Mouse (Mus musculus): Measurements from ENCODE around the gene Ing4.
"Not testable (repeated sequence)": the region's sequence is repeated elsewhere in the genome, so short reads cannot be mapped to it uniquely, and the experiment has no call there.

Ing4 gene

DNA sequence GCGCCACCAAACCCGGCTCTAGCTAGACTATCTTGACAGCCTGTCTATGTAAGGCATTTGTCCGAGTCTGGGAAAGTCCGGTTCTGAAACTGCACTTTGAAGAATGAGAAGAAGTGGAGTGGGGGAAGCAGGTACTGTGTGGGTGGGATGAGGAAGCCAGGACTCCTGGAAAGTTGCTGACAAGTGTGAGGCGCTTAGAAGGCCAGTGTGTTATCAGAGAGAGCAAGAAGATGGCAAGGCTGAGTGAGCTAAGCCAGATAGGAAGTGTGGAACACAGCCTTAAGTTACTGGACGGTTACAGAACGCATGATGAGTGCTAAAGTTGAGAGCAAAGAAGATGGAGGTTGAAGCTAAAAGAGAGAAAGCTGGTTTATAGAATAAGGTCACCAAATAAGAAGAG, 2.5 kb downstream of the Ing4 start:
- no peak for DNase-seq

DNA sequence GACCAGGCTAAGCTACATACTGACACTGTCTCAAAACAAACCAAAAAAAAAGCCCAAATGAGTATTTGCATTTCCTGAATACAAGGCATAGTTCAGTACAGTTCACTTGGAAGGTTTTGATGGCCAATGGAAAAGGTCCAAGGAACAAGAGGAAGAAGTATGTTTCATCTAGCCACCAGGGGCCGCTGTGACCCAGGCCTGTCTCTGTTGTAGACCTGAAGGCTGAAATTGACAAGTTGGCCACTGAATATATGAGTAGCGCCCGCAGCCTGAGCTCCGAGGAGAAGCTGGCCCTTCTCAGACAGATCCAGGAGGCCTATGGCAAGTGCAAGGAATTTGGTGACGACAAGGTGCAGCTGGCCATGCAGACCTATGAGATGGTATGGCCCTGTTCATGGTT, 7.1 kb downstream of the Ing4 start:
- peak; percentile 76 for DNase-seq

DNA sequence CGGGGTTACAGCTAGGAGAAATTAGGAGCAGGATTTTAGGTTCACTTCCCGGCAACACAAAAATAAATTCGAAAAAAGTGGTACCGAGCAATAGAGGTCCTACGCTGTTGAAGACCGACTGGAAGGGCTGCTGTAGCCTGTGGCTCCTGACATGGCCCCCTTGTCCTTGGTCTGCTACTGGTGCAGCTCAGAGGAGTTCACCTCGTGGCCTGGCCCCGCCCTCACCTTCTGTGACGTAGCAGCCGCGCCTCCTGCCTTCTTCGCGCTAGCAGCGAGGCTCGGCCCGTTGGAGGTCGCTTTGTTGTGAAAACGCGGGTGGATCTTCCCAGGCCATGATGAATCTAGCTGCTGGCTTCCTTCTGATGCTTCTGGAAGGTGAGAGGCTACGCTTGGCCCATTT, 10.1 kb downstream of the Ing4 start, which contains the start of gene Acrbp:
Acrbp (plus strand) TSS at position 12 of the 400 bp plus-strand sequence.
- DNase-seq: peak; percentile 22

DNA sequence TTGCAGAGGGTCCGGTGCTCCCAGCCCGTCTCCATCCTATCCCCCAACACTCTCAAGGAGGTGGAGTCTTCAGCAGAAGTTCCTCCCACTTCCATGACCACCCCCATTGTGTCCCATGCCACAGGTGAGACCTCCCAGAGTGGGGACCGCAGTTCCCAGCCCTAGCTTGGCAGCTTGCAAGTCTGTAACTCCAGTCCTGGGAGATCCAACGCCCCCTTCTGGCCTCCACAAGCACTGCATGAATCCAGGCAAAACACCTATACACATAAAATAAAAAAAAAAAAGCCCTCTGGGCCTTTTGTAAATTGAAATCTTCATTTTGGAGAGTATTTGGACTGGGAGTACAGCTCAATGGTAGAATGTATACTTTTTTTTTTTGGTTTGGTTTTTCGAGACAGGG, 11.7 kb downstream of the Ing4 start:
- peak; percentile 39 for DNase-seq

DNA sequence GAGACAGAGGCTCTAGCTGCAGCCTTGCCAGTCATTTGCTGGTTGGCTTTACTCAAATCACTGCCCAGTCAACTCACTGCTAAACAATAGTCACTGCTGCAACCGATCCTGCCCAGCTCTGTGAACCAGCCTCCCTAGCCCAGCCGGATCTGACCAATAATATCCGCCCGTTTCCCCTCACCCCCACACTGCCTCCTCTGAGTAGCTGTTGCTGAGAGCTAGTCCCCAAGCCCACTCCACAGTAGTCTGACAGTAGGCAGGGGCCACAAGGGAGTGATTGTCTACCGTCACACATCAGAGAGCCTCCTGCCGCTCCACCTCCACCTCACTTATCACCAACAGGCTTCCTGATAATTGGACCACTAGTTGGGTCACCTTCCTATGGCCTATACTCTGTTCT, 21.9 kb downstream of the Ing4 start:
- DNase-seq: no peak

DNA sequence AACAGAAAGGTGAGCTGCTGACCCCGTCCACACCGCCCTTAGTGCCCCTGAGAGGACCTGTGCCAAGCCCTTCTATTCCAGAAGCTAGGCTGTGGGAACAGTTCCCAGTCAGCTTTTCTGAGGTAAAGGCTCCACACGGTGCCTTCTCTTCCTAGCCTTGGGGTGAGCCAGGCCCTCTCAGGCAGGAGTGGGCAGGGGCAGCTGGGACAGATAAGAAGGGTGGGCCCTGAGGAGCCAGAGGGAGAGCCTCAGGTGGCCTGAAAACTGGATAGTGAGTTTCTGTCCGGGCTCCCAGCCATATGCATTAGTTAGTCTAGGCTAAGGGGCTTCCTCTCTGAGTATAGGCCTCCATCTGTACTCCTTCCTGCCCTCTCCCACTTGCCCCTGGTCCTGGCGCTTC, 23.0 kb downstream of the Ing4 start:
- DNase-seq: no peak

DNA sequence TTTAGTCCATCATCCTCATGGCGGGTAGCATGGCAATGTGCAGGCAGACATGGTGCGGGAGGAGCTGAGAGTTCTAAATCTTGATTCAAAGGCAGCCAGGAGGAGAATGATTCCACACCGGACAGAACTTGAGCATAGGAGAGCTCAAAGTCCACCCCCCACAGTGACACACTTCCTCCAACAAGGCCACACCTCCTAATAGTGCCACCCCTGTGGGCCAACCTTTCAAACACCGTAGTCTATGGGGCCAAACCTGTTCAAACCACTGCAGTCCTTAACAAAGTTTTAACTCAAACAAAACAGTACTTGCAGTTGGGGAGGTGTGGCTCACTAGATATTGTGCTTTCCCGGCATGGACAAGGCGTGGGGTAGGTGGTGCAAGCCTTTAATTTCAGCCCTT, 24.3 kb downstream of the Ing4 start:
- DNase-seq: no peak

DNA sequence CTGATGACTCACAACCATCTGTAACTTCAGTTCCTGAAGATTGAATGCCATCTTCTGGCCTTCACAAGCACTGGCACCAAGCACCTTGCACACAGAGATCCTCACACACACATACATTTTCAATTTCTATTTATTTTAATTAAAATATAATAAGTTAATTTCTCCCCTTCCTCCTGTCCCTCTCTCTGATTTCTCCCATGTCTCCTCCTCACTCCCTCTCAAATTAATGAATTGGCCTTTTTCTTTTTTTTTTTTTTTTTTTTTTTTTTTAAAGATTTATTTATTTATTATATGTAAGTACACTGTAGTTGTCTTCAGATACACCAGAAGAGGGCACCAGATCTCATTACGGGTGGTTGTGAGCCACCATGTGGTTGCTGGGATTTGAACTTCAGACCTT, 25.7 kb downstream of the Ing4 start:
- DNase-seq: not testable (repeated sequence)

DNA sequence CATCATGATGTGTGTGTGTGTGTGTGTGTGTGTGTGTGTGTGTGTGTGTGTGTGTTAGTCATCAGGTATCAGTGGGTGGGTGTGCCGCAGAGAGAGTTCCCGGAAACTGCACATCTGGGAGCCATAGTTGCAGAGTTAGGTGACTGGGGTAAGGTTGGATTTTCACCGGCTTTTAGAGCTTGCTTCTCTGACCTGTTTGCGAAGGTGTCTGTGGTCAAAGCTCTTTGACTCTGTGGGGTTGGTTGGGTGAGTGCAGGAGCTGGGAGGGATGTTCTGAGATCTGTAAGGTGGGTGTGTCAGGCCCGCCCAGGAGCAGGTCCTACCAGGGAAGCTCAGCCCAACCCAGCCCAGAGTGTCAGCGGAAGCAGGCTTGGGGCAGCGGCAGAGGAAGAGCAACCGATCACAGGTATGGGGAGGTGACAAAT, 28.0 kb downstream of the Ing4 start, which contains the start of gene Lpar5:
Lpar5 (plus strand) TSS at position 350 of the 425 bp plus-strand sequence.
- DNase-seq: no peak

DNA sequence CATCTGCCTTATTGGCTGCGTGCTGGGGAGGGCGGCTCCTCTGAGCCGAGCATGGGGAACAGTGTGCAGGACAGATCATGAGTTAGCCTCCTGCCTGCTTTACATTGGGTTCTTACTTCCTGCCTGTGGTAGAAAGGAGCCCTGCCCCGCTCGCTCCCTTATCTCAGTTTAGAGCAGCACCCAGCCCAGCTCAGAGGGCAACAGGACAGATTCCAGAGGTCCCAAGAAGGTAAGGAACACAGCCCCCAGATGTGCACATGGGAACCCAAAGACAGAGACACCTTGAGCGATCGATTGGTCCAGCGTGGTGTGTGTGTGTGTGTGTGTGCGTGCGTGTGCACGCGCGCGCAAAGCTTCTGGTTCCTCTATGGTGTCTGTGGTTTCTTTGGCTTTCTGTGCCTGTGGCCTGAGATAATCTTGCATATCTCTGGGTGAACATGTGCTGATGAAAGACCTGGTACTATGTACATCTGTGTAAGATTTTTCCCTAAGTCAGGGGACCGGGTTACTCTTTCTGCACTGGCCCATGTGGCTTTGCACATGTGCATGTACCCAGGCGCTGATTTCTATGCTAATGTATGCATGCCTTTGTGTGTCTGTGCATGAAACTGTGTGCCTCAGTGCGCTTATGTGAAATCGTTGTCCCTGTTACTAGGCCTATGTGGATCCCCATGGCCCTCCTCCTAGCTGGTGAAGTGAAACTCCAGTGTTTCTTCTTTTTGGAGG, 31.8 kb downstream of the Ing4 start:
- peak; percentile 76 for DNase-seq

DNA sequence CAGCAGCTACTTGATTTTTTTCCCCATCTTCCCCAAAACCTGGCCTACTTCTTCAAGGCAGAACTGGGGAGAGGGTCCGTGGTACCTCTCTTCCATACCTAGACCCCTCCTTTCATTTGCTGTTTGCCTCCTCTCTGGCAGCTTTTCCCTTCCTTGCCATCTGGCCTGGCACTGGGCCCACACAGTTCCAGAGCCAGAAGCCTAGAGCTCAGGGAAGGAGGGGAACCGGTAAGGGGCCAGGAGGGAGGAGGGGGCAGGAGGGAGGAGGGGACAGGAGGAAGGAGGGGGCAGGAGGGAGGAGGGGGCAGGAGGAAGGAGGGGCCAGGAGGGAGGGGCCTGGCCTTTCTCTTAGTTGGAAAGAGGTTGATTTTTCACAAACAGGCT, 32.3 kb downstream of the Ing4 start:
- peak; percentile 78 for DNase-seq

DNA sequence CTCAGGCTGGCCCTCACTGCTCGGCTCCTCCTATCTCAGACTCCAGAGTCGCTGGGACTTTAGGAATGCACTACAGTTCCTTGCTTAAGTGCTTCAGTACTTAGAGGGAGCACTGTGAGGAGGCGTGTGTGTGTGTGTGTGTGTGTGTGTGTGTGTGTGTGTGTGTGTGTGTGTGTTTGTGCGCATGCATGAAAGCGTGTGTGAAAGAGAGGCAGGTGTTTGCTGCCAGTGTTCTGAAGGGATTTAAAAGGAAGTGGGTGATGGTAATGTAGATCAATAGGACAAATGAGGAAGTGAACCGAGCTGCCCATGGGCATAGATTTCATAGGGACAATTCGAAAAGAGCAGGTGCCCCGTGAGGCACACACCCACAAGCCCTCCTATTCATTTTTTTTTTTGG, 34.3 kb downstream of the Ing4 start:
- DNase-seq: peak; percentile 58

DNA sequence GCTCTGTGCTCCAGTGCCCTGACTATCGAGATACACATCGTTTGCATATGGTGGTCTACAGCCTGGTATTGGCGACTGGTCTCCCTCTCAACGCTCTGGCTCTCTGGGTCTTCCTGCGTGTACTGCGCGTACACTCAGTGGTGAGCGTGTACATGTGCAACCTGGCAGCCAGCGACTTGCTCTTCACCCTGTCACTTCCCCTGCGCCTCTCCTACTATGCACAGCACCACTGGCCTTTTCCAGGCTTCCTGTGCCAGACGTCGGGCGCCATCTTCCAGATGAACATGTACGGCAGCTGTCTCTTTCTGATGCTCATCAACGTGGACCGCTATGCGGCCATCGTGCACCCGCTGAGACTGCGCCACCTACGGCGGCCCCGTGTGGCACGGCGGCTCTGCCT, 41.8 kb downstream of the Ing4 start:
- no peak for DNase-seq

DNA sequence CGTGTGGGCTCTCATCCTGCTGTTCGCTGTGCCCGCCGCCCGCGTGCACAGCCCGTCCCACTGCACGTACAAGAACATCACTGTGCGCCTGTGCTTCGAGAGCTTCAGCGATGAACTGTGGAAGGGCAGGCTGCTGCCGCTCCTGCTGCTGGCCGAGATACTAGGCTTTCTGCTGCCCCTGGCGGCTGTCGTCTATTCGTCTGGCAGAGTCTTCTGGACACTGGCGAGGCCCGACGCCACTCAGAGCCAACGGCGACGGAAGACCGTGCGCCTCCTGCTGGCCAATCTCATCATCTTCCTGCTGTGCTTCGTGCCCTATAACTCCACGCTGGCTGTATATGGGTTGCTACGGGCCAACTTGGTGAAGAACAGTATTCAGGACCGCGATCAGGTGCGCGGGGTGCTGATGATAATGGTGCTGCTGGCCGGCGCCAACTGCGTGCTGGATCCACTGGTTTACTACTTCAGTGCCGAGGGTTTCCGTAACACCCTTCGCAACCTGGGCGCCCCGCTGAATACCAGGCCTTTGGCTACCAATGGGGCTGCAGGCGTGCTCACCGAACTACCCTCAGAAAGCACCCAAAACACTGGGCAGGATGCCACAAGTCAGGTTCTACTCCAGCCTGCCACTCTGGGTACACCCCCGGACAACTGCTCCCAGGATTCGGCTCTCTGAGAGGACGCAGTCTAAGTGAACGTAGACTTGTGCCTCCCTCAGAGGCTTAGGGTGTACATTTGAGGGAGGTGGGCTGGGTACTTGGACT, 42.4 kb downstream of the Ing4 start:
- no peak for DNase-seq

DNA sequence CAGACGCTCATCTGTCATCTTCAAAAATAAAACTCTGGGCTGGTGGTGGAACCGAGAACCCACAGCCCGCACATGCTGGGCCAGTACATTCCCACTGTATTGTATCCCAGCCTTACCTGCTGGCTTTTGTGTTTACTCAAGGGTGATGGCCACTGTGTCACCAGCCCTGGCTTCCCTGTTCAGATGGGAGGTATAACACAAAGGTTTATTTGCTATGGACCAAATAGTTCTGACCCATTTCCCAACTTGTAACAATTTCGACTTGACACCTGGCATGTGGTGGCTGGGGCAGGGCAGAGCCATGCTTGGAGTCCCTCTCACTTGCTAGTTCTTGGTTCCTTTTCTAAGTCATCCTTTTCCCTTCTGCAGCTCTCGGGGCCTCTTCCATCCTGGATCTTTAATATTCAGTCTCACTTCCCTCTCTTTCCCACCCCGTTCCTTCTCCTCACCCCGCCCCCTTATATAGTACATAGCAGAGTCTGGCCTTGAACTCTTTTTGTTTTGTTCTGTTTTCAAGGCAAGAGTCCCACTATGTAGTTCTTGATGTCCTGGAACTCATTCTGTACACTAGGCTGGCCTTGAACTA, 43.3 kb downstream of the Ing4 start:
- DNase-seq: no peak

DNA sequence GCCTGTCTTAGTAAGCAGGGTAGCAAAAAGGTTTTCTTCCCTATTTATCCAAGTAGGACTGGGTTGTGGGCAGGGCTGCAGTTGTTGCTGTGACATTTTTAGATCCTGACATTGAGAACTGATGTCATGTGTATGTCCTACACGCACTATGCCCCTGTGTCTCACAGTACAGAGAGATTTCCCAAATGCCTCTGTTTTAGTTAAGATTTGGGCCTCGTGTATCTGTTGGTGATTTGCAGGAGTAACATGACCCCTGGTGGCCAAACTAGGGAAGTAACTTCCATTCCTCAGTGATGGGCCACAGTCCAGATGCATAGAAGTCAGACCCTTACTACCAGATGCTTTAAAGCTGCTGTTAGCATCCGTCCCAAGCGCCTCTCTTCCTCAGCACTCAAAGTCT, 44.9 kb downstream of the Ing4 start:
- peak; percentile 75 for DNase-seq

DNA sequence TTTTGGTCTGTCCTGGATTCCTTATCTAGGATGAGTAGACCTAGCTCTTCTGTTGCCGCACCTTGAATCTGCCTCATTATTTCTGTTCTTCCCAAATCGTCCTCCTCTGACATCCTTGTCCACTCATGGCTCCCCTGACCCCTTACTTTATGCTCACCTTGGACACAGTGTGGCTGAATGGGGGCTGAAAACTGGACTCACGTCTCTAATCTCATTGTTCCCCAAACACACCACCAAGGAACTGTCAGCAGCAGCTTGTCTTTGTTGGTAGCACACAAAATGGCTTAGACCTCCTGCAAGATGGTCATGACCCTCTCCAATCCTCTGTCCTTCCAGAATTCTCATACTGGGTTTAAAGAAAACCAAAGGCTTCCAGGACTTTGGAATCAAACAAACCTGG, 48.4 kb downstream of the Ing4 start:
- DNase-seq: no peak

DNA sequence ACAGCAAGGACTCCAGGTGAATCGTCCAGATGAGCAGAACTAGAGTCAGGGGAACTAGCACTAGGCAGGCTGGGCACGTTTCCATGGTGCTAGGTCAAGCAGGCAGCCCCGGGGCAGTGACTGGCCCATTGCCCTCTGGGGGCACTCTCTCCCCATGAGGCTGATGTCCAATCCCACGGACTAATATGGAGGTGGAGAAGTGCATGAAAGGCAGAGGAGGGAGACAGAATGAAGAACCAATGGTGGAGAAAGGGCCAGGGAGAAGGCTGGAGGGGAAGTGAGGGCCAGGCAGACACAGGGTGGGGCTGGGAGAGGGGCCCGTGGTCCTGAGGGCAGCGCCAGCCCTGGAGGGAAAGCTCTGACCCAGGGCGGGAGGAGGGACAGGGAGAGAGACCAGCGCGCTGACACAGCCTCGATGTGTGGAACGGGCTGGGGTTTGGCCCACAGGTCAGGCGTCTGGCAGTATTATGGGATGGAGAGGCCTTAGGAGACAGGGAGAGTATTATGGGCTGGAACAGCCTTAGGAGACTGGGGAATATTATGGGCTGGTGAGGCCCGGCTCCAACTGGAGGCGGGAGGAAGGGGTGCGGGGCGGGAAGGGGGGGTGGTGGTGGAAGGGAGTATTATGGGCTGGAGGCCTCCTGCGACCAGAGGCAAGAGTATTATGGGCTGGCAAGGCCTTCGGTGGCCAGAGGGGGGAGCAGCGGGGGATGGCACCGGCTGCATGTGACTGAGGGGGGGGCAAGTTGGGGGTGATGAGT, 49.2 kb downstream of the Ing4 start:
- DNase-seq: peak; percentile 65

DNA sequence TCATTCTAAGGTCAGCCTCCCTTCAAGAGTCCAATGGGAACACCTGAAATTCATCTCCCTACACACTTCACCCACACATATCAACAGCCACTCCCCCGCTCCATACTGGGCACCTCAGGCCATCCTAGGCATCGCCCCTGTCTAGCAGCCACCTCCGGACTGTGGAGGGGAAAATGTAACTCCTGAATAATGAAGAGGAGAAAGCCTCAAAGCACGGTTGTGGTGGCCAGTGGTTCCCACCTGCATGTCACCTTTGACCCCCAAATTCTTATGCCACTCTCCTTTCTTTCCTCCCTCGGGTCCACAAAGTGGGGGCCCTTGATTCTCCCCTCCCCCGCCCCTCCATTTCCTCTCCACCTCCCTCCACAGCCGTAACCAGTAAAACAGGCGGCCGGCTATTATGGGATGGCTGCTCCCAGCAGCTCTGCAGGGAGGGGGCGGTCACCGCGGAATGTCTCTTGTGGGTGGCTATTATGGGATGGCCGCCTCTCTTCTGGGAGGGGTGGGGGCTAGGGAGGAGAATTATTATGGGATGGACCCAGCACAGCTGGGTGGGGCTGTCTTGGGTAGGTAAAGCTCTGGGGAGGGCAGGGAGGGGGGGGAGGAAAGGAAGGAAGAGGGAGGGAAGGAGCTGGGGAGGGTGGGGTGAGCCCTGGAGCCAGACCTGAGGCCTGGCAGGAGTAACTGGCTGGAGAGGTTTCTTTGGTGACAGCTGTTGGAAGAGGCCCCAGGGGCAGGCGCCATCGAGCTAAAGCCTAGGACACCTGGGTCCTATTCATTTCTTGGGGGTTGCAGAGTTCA, 50.2 kb downstream of the Ing4 start:
- peak; percentile 86 for DNase-seq

DNA sequence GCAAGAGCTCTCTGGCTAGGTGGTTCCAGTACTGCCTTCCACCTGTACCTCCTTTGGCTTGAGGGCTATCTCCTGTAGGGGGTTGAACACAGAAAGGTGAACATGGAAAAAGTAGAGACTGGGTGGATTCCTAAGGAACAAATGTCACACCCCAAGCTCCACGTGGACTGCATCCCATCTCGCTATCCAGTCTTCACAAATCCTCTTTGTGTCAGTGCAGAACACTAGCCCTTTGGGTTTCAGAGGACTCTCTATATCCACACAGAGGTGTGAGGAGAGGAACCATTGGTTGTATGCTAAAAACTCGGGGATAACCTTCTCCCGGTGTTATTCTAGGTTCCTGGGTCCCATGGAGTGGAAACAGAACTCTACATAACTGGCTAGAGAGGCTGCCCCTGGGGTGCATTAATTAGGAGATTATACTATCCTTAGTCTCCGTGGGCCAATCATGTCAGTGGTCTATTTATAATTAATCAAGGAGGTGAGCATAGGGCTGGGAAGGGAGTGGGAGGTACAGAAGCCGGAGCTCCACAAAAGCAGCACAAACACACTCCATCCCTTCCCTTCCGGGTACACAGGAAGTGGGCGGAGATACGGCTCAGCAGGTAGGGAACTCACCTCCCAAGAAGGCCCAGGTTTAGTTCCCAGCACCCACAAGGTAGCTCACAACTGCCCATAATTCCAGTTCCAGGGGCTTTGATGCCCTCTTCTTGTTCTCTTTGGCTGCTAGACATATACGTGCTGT, 51.0 kb downstream of the Ing4 start:
- DNase-seq: no peak

DNA sequence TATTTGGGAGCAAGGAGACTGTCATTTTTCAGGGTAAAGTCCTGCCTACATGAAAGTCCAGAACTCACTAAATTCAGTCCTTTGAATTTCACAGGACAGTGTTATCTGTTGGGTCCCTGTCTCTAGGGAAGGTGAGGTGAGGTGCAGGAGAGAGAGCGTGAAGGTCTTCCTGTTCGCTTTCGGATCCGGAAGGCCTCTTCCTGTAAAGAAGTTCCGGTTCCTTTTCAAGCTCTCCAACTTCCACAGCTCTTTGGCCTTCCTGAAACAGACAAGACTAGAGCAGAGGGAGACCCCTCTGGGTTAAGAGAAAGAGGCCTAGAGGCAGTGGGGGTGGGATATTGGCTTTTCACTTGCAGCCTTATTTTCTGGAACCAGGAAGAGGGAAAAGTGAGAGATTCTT, 52.8 kb downstream of the Ing4 start:
- DNase-seq: peak; percentile 52

DNA sequence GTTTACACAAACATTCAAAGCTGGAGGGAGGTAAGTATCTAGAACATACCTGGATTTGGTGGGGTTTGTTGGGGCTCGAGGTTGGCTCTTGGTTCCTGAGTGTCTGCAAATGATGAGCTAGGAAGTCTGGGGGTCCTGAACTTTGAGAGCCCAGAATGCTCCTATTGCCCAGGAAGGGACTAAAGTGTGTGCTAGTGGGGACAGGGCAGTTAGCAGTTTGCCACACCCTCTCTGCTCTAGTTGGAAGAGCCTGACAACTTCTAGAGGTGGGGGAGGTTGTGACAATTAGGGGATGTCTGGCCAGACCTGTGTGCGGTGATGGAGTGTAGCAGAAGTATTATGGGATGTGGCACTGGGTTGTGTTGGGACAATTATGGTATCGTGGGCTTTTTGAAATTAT, 55.3 kb downstream of the Ing4 start:
- DNase-seq: no peak
